Mouse (Mus musculus): ENCODE data around the gene Mbnl2.

- TF ChIP-seq ZC3H11A (IDR thresholded peaks at IDR 0.05; ENCODE audit: low read depth, low read length): no peak
- no peak for TF ChIP-seq KAT2A (conservative IDR thresholded peaks at IDR 0.05; ENCODE audit: low read depth, low read length)
- TF ChIP-seq CTCF (IDR thresholded peaks at IDR 0.05 in 2 of 3, conservative IDR thresholded peaks at IDR 0.05 in 1 of 3; ENCODE audit: control insufficient read depth in 1 of 3, insufficient read depth in 1 of 3, low read depth in 2 of 3, low read length in 3 of 3, poor library complexity in 1 of 3, severe bottlenecking in 1 of 3): no peak
Measured at GRCm38 (mm10) chr14:120324061-120324791, 48.8 kb downstream of the Mbnl2 start.

Data from MEL (cell line).